ENCODE assay signal across 8 mouse cellular contexts in genomic region chr17:50509251-50510104, GRCm38 (mm10). TPM values are rescaled to one million over a fixed set of nuclear protein-coding genes. Genes with fewer than 3 reads are reported as not detected.
A peak's percentile ranks its signal among the peaks of the same experiment; 100 is the strongest.
DNase-seq lines count a peak whose midpoint lies in the region; ATAC-seq lines count a peak whose summit lies in the region.

Plcl2 (plus strand) TSS chr17:50509403.

- ATAC-seq in inflammation-experienced regulatory T-cells, adult 6 months, result peak; percentile 67

- intact Hi-C loops in left cerebral cortex, postnatal 36 days (cut with DNase I), result loop anchor here (2.0 to 5.0 kb wide), 5 partner anchors 37 to 288 kb away; partner anchors contain the start of gene Dazl

- DNase-seq in adrenal gland, adult 2 months, result peak; percentile 87
- DNase-seq in embryo, embryonic 10.5 days (ENCODE audit: low spot score), result peak; percentile 68
- DNase-seq in gastrocnemius, postnatal 10 days, result peak; percentile 69
- peak; percentile 64 to 78 for DNase-seq in left cerebral cortex, postnatal 36 days (ENCODE audit: low spot score in 2 of 2)
- peak; percentile 64 for DNase-seq in mesoderm, embryonic 11.5 days (ENCODE audit: low read depth, low spot score)
- peak; percentile 57 for DNase-seq in right cerebral cortex, postnatal 14 days
- peak; percentile 47 to 66 for DNase-seq in urinary bladder, postnatal 4 days (ENCODE audit: low spot score in 2 of 2)

RNA-seq across cellular contexts. Expression of gene Plcl2, which starts in this region (rescaled TPM):
- total RNA-seq in adrenal gland, adult 2 months (2021), result 10 to 100 TPM; 46.8 to 55.0 TPM
- polyA plus RNA-seq in adrenal gland, adult 2 months (2012; rRNA removed), result 8.9 and 11.6 TPM in 2 replicates
- total RNA-seq in gastrocnemius, postnatal 10 days (2021), result 10 to 100 TPM; 37.7 to 38.2 TPM
- polyA plus RNA-seq in inflammation-experienced regulatory T-cells, adult 6 months (2017; shearing (Covaris generic)), result 10 to 100 TPM in 1 of 3 experiments, 1 to 10 TPM in 2; 8.8 to 11.9 (median 9.4) TPM
- total RNA-seq in left cerebral cortex, postnatal 36 days (2021), result 10 to 100 TPM; 84.0 to 89.2 TPM

Comparison
In these comparisons a context has a peak if more than half of its experiments do, and no peak if none do; other contexts are left out.
1. Peak in every context shown above with its lines: DNase-seq and ATAC-seq.